Mouse (Mus musculus): ENCODE results near the gene Rasl10b.

DNA sequence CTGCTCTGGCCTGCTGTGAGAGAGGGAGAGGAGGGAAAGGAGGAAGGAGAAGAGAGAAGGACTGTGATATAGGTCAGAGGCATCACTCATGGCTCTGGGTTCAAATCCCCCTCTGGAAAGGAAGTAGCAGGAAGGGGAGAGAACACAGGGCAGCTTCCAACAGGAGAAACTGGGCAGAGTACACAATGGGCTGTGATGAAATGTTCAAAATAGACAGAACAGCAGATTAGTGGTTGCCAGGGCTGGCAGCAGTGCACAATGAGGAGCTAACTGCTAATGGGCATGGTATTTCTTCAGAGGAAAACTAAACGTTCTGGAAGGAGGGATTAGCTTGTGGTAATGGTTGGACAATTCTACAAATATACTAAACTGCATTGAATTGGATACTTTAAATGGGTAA lies 41.6 kb downstream of the Rasl10b start:
- TF ChIP-seq POLR2A (IDR thresholded peaks at IDR 0.05; ENCODE audit: low read depth, low read length): no peak
- TF ChIP-seq CTCF (IDR thresholded peaks at IDR 0.05; ENCODE audit: extremely low read depth, insufficient read depth, insufficient read length, insufficient replicate concordance): no peak

Measured in spleen, adult 2 months (tissue).